Mouse (Mus musculus) layer of hippocampus, postnatal 10 days (tissue): Measurements from ENCODE around the gene Spaca7. TPM values are rescaled to one million over a fixed set of nuclear protein-coding genes. Genes with fewer than 3 reads are reported as not detected.
"Not testable (repeated sequence)": the region's sequence is repeated elsewhere in the genome, so short reads cannot be mapped to it uniquely, and the experiment has no call there.

Experiments used
- DNase-seq, 2 experiments: peaks; one replicate each; pipeline ENCODE4 v3.0.0; 2021; ENCODE audit warnings: low spot score in 2 of 2
- long read RNA-seq: library from polyadenylated mRNA; stranded (forward); transcript quantifications from one replicate; pipeline ENCODE4 v2.0.0, GENCODE M21; 2023
- total RNA-seq, 2 experiments: library from RNA; stranded (reverse); gene quantifications; 2 replicates each; pipeline ENCODE4 v1.2.3; 2021

Spaca7 gene
- not detected for total RNA-seq
- long read RNA-seq = 0 reads

- no peak for DNase-seq
Measured at GRCm38 (mm10) chr8:12572814-12573534, at the start of gene Spaca7. Gene Spaca7, plus strand, starts transcription at chr8:12573029.

DNA sequence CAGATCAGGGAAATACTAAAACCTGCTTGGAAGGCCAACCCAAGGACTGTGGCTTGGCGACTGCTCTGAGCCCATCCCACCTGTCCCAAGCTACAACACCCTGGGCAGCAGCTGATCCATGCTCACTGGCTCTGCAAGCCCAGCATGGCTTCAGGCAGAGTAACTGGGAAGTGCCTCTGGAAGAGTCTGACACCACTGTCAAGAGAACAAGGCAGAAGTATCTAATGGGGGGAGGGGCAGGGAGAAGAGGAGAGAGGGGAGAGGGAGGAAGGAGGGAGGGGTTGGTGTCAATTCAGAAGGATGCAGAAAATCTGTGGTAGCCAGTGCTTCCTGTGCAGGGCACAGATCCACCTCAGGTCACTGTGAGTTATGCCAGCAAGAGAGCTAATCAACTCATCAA lies 48.5 kb upstream of the Spaca7 start:
- no peak for DNase-seq

DNA sequence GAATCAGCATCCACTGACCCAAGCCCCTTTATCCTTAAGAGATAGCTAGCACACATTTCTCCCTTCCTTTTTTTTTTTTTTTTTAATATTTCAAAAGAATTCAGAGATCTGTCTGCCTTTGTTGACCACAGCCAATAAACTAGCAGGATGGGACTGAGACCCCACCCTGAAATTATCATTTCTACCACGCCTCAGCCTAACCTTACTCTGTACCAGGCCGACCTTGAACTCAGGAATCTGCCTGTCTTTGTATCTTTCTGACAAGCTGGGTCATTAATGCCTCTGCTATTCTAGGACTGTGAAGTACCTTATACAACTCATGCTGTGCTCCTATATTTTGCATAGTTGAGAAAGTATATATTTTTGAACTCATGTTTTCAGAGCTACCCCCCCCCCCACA lies 44.2 kb upstream of the Spaca7 start:
- no peak for DNase-seq

- DNase-seq = no peak
Measured at GRCm38 (mm10) chr8:12535617-12536016, 37.2 kb upstream of the Spaca7 start.

GRCm38 (mm10) chr8:12536306-12536705 lies 36.5 kb upstream of the Spaca7 start:
- DNase-seq = no peak

GRCm38 (mm10) chr8:12545236-12545635 lies 27.6 kb upstream of the Spaca7 start:
- DNase-seq = no peak

GRCm38 (mm10) chr8:12545671-12546070 lies 27.2 kb upstream of the Spaca7 start:
- no peak for DNase-seq

- DNase-seq = no peak
Measured at GRCm38 (mm10) chr8:12547466-12548220, 25.2 kb upstream of the Spaca7 start.

GRCm38 (mm10) chr8:12548255-12548654 lies 24.6 kb upstream of the Spaca7 start:
- no peak for DNase-seq

GRCm38 (mm10) chr8:12548680-12549079 lies 24.1 kb upstream of the Spaca7 start:
- no peak for DNase-seq

DNA sequence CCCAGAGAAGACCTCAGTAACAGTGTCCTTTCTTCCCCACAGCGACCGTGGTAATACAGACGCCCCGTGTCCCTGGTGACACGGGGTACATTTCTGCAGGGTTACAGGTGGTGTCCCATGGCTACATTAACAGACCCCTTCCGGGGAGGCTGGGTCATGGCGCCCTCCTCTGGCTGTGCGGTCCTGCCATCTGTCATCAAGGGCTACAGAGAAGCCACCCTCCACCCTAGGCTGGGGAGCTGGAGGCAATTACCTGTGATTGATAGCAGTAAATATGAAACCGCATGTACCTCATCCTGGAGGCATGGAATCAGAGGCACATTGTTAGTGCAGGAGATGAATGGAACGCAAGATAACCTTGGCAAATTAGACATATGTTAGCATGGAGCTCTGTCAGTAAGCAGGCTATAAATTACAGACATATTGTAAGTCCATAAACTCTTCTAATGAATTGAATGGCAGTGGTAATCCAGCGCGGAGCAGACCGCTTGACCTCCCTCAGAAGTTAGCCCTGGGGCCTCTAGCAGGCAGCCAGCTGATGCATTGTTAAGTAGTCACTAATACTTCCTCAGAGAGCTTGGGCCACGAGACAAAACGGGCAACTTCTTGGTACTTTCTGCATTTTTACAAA lies 17.2 kb upstream of the Spaca7 start:
- DNase-seq = peak; percentile 29 to 43

GRCm38 (mm10) chr8:12558786-12559185 lies 14.0 kb upstream of the Spaca7 start:
- DNase-seq = no peak

GRCm38 (mm10) chr8:12561403-12561960 lies 11.3 kb upstream of the Spaca7 start:
- DNase-seq = peak; percentile 67 to 79

DNA sequence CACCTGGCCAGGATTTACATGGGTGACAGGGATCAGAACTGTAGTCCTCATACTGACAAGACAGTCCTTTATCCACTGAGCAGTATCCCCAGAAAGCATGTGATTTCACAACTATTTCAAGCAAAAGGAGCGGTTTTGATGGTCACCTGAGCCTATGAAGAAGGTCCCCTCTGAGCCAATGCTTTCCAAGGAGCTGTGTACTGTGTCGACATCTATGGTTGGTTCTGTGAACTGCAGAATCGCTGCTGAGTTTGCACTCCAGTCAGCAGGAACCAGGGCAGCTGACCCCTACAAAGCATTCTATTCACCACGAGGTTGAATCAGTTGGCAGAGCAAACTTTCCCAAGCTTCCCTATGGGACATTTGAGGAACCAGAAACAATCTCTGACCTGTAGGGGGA lies 8.5 kb upstream of the Spaca7 start:
- peak; percentile 70 to 78 for DNase-seq

GRCm38 (mm10) chr8:12565488-12565887 lies 7.3 kb upstream of the Spaca7 start:
- no peak for DNase-seq

DNA sequence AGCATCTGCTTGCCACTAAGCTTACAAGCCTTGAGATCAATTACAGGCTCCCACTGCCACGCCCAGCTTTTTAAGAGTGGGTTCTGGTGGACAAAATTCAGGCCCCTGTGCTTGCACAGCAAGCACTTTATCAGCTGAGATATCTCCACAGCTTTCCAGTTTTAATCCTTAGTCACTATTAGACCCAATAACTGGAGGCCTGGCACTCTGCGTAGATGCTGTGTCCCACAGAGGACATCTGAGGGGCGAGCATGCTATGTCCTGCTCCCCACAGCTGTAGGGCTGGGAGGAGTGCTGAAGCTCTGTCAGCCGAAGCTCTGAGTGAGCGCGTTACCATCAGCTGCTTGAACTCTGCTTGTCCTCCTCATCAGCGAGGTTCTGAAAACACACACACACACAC lies 6.3 kb upstream of the Spaca7 start:
- DNase-seq = no peak

DNA sequence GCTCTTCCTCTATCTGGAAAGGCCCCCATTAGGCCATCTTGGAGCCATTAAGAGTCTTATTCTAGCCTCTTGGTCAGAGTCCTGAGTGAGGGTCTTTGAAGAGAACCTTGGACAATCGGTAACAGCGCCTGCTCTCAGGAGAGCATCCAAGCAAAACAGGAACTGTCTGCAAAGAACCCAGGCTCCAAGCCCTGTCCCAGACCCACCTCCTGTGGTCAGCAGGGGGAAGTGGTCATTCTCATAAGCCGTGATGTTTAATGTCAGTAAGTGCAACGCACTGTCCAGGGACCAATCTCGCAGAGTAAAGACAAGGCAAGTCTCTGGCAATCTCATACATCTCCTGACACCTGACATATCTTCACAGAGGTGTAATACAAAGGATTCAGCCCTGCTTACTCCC lies 3.2 kb downstream of the Spaca7 start:
- DNase-seq = no peak

GRCm38 (mm10) chr8:12576739-12577138 lies 3.9 kb downstream of the Spaca7 start:
- no peak for DNase-seq

GRCm38 (mm10) chr8:12579339-12579999 lies 6.6 kb downstream of the Spaca7 start:
- DNase-seq = not testable (repeated sequence)

GRCm38 (mm10) chr8:12583785-12584184 lies 11.0 kb downstream of the Spaca7 start:
- no peak for DNase-seq

- DNase-seq = peak; percentile 86 to 88
Measured at GRCm38 (mm10) chr8:12607223-12607622, 34.4 kb downstream of the Spaca7 start.
